Mouse (Mus musculus): ENCODE results near the gene Kcnh8.

GRCm38 (mm10) chr17:52810773-52811172, 208.3 kb downstream of the Kcnh8 start:
- TF ChIP-seq CTCF (IDR thresholded peaks at IDR 0.05; ENCODE audit: control insufficient read depth, insufficient read depth, insufficient replicate concordance, low read depth, low read length): no peak
- TF ChIP-seq POLR2A (IDR thresholded peaks at IDR 0.05; ENCODE audit: control insufficient read depth, low read depth, low read length): no peak

All from testis, adult 2 months (tissue).